Mouse (Mus musculus) telencephalon, adult 2 months (tissue): ENCODE results near the gene Oas1h.
"Not testable (repeated sequence)": the region's sequence is repeated elsewhere in the genome, so short reads cannot be mapped to it uniquely, and the experiment has no call there.

Source experiments
- DNase-seq: peaks from one replicate; pipeline ENCODE4 v3.0.0-alpha.2; 2011; ENCODE audit warnings: low read depth, low spot score

Gene Oas1h

GRCm38 (mm10) chr5:120861121-120861520 is at the start of gene Oas1h:
Gene Oas1h, plus strand, starts transcription at chr5:120861421.
- no peak for DNase-seq

- peak; percentile 84 for DNase-seq
Measured at GRCm38 (mm10) chr5:120811951-120812819, 49.0 kb upstream of the Oas1h start, which contains the start of gene Oas1c. Gene Oas1c, minus strand, starts transcription at chr5:120812514.

- DNase-seq, result no peak
Measured at GRCm38 (mm10) chr5:120813023-120813422, 48.2 kb upstream of the Oas1h start.

GRCm38 (mm10) chr5:120815949-120816348 is 45.3 kb upstream of the Oas1h start:
- DNase-seq, result no peak

- no peak for DNase-seq
Measured at GRCm38 (mm10) chr5:120818999-120819398, 42.2 kb upstream of the Oas1h start.

- DNase-seq, result no peak
Measured at GRCm38 (mm10) chr5:120831031-120831430, 30.2 kb upstream of the Oas1h start.

GRCm38 (mm10) chr5:120833335-120834280 is 27.6 kb upstream of the Oas1h start:
- DNase-seq, result no peak

GRCm38 (mm10) chr5:120836731-120837585 is 24.3 kb upstream of the Oas1h start:
- no peak for DNase-seq

- DNase-seq, result no peak
Measured at GRCm38 (mm10) chr5:120844713-120845112, 16.5 kb upstream of the Oas1h start.

GRCm38 (mm10) chr5:120847067-120847466 is 14.2 kb upstream of the Oas1h start, which contains the start of gene Oas1f:
Gene Oas1f, plus strand, starts transcription at chr5:120847367.
- DNase-seq, result no peak

- DNase-seq, result peak; percentile 21
Measured at GRCm38 (mm10) chr5:120849601-120850136, 11.6 kb upstream of the Oas1h start.

GRCm38 (mm10) chr5:120859241-120859640 is 2.0 kb upstream of the Oas1h start:
- DNase-seq, result no peak

GRCm38 (mm10) chr5:120865336-120865860 is 4.2 kb downstream of the Oas1h start:
- peak; percentile 3 for DNase-seq

- DNase-seq, result no peak
Measured at GRCm38 (mm10) chr5:120869436-120870015, 8.3 kb downstream of the Oas1h start.

GRCm38 (mm10) chr5:120870081-120870480 is 8.9 kb downstream of the Oas1h start:
- DNase-seq, result no peak

GRCm38 (mm10) chr5:120870782-120871181 is 9.6 kb downstream of the Oas1h start:
- DNase-seq, result peak; percentile 3

- no peak for DNase-seq
Measured at GRCm38 (mm10) chr5:120871469-120871868, 10.2 kb downstream of the Oas1h start.

GRCm38 (mm10) chr5:120876839-120877238 is 15.6 kb downstream of the Oas1h start:
- not testable (repeated sequence) for DNase-seq

GRCm38 (mm10) chr5:120877407-120877806 is 16.2 kb downstream of the Oas1h start:
- not testable (repeated sequence) for DNase-seq

GRCm38 (mm10) chr5:120878803-120879202 is 17.6 kb downstream of the Oas1h start:
- DNase-seq, result not testable (repeated sequence)
